Mouse (Mus musculus): Measurements from ENCODE around the gene Tdrd9. TPM values are rescaled to one million over a fixed set of nuclear protein-coding genes. Genes with fewer than 3 reads are reported as not detected.

Gene Tdrd9
- polyA plus RNA-seq, 1 experiment from 2014 or later, result 0.16 TPM

- DNase-seq (ENCODE audit: low spot score), result peak; percentile 68
Observed at GRCm38 (mm10) chr12:111958101-111958865, 13.1 kb upstream of the Tdrd9 start.

GRCm38 (mm10) chr12:111963339-111963738 lies 8.0 kb upstream of the Tdrd9 start:
- DNase-seq (ENCODE audit: low spot score), result no peak

- peak; percentile 94 for DNase-seq (ENCODE audit: low spot score)
Observed at GRCm38 (mm10) chr12:111966683-111967173, 4.6 kb upstream of the Tdrd9 start, which contains the start of gene Atp5mpl. Gene Atp5mpl, minus strand, starts transcription at chr12:111966977.

GRCm38 (mm10) chr12:111970085-111970484 lies 1.3 kb upstream of the Tdrd9 start:
- no peak for DNase-seq (ENCODE audit: low spot score)

- no peak for DNase-seq (ENCODE audit: low spot score)
Observed at GRCm38 (mm10) chr12:111972504-111972903, 1.1 kb downstream of the Tdrd9 start.

- DNase-seq (ENCODE audit: low spot score), result no peak
Observed at GRCm38 (mm10) chr12:111974578-111974977, 3.2 kb downstream of the Tdrd9 start.

GRCm38 (mm10) chr12:111977138-111977537 lies 5.8 kb downstream of the Tdrd9 start:
- DNase-seq (ENCODE audit: low spot score), result no peak

- DNase-seq (ENCODE audit: low spot score), result no peak
Observed at GRCm38 (mm10) chr12:111978274-111978673, 6.9 kb downstream of the Tdrd9 start.

GRCm38 (mm10) chr12:111980887-111981367 lies 9.6 kb downstream of the Tdrd9 start, which contains the start of gene Rd3l:
Gene Rd3l, minus strand, starts transcription at chr12:111981317.
- DNase-seq (ENCODE audit: low spot score), result no peak

- no peak for DNase-seq (ENCODE audit: low spot score)
Observed at GRCm38 (mm10) chr12:111981831-111982230, 10.5 kb downstream of the Tdrd9 start.

- no peak for DNase-seq (ENCODE audit: low spot score)
Observed at GRCm38 (mm10) chr12:111983165-111983564, 11.8 kb downstream of the Tdrd9 start.

GRCm38 (mm10) chr12:111986756-111987155 lies 15.4 kb downstream of the Tdrd9 start:
- no peak for DNase-seq (ENCODE audit: low spot score)

GRCm38 (mm10) chr12:111992626-111993025 lies 21.3 kb downstream of the Tdrd9 start:
- DNase-seq (ENCODE audit: low spot score), result no peak

GRCm38 (mm10) chr12:111995161-111995560 lies 23.8 kb downstream of the Tdrd9 start:
- DNase-seq (ENCODE audit: low spot score), result no peak

GRCm38 (mm10) chr12:111999735-112000134 lies 28.4 kb downstream of the Tdrd9 start:
- DNase-seq (ENCODE audit: low spot score), result no peak

GRCm38 (mm10) chr12:112001223-112001622 lies 29.9 kb downstream of the Tdrd9 start:
- DNase-seq (ENCODE audit: low spot score), result peak; percentile 64

- DNase-seq (ENCODE audit: low spot score), result no peak
Observed at GRCm38 (mm10) chr12:112012511-112013270, 41.3 kb downstream of the Tdrd9 start.

- DNase-seq (ENCODE audit: low spot score), result no peak
Observed at GRCm38 (mm10) chr12:112013271-112013801, 42.0 kb downstream of the Tdrd9 start.

GRCm38 (mm10) chr12:112016346-112016745 lies 45.0 kb downstream of the Tdrd9 start:
- DNase-seq (ENCODE audit: low spot score), result no peak

GRCm38 (mm10) chr12:112023306-112023705 lies 51.9 kb downstream of the Tdrd9 start:
- DNase-seq (ENCODE audit: low spot score), result no peak

GRCm38 (mm10) chr12:112024581-112025310 lies 53.4 kb downstream of the Tdrd9 start:
- DNase-seq (ENCODE audit: low spot score), result no peak

All from thymus, postnatal 0 days (tissue).